Mouse (Mus musculus) forebrain, postnatal 0 days (tissue): ENCODE data around the gene Rbm38. TPM values are rescaled to one million over a fixed set of nuclear protein-coding genes. Genes with fewer than 3 reads are reported as not detected.

Experiments used
- ATAC-seq: fragments of 200-750 bp; cut with Nextera tagmentation; 2 replicates; pipeline ENCODE4 v1.8.0; 2017; ENCODE audit warnings: mild to moderate bottlenecking, moderate library complexity
- DNase-seq: peaks from one replicate; pipeline ENCODE4 v3.0.0-alpha.2; 2015
- H3K27ac ChIP-seq: fragments of 300-500 bp; sonication (generic); 2 replicates; pipeline ENCODE4 v1.5.1; 2014; ENCODE audit warnings: low read depth, mild to moderate bottlenecking, antibody characterized with exemption, low read length, moderate library complexity, mixed read lengths
- H3K27me3 ChIP-seq: fragments of 300-500 bp; sonication (generic); 2 replicates; pipeline ENCODE4 v1.6.1; 2014; ENCODE audit warnings: mild to moderate bottlenecking, low read length, mixed read lengths; ENCODE audit not compliant: insufficient read depth
- H3K36me3 ChIP-seq: fragments of 300-500 bp; sonication (generic); 2 replicates; pipeline ENCODE4 v1.6.1; 2014; ENCODE audit warnings: mild to moderate bottlenecking, moderate library complexity; ENCODE audit not compliant: insufficient read depth
- H3K4me1 ChIP-seq: fragments of 300-500 bp; sonication (generic); 2 replicates; pipeline ENCODE4 v1.6.1; 2014; ENCODE audit warnings: antibody characterized with exemption; ENCODE audit not compliant: insufficient read depth
- H3K4me2 ChIP-seq: fragments of 300-500 bp; sonication (generic); 2 replicates; pipeline ENCODE4 v1.6.1; 2014; ENCODE audit warnings: low read depth, mild to moderate bottlenecking, moderate library complexity
- H3K4me3 ChIP-seq: fragments of 300-500 bp; sonication (generic); 2 replicates; pipeline ENCODE4 v1.5.1; 2014; ENCODE audit warnings: low read depth, low read length, mixed read lengths
- H3K9ac ChIP-seq: fragments of 300-500 bp; sonication (generic); 2 replicates; pipeline ENCODE4 v1.6.1; 2014; ENCODE audit warnings: mild to moderate bottlenecking
- H3K9me3 ChIP-seq: fragments of 300-500 bp; sonication (generic); 2 replicates; pipeline ENCODE4 v1.6.1; 2016; ENCODE audit warnings: low read length
- CTCF ChIP-seq: sonication (generic); IDR thresholded peaks from 2 replicates; pipeline ENCODE4 v1.5.1; 2016; ENCODE audit warnings: antibody characterized with exemption, control low read depth, low read depth
- WGBS: fragments of 180-500 bp; shearing (Covaris S2); extraction: QIAGEN DNeasy Blood & Tissue Kit; methylation state at CpG from one replicate; pipeline ENCODE4 v1.1.7; 2014; 5-methylcytosine and 5-hydroxymethylcytosine counted together
- polyA plus RNA-seq: library from polyadenylated mRNA; unstranded; fragments of >200 nt; fragmentation: Nextera tagmentation; extraction: Ambion mirVana; gene quantifications from 2 replicates; pipeline ENCODE4 v1.2.1, GENCODE M21; 2015
- total RNA-seq: library from RNA; depleted of rRNA; stranded (reverse); fragments of >200 nt; gene quantifications from 2 replicates; pipeline ENCODE4 v1.2.3, GENCODE M21; 2014

Rbm38 gene
- total and polyA plus RNA-seq, 2 experiments from 2014 or later = 6.6 to 11.0 TPM

- H3K4me3 ChIP-seq = no peak overlapping the region
- TF ChIP-seq CTCF = no peak
- H3K9ac ChIP-seq = no peak overlapping the region
- ATAC-seq (no peak), DNase-seq (no peak)
- H3K9me3 ChIP-seq = no peaks in the 10 kb centered on the region
- no peak overlapping the region for H3K27ac ChIP-seq
- H3K4me1 ChIP-seq = peaks cover 4% of the 10 kb centered on the region
- H3K36me3 ChIP-seq = peaks cover 18% of the 10 kb centered on the region; the same call in 1 of the 2 replicates
- WGBS = 80% methylated on average over 3 of the region's 3 CpGs
- no peak overlapping the region for H3K4me2 ChIP-seq
- H3K27me3 ChIP-seq = no peaks in the 10 kb centered on the region
Observed at GRCm38 (mm10) chr2:173026688-173027131, 6.4 kb downstream of the Rbm38 start.

- peaks cover 21% of the 10 kb centered on the region; the same call in 1 of the 2 replicates for H3K36me3 ChIP-seq
- H3K4me1 ChIP-seq = peaks cover 4% of the 10 kb centered on the region
- H3K4me2 ChIP-seq = no peak overlapping the region
- H3K27me3 ChIP-seq = no peaks in the 10 kb centered on the region
- H3K9me3 ChIP-seq = no peaks in the 10 kb centered on the region
- 90% methylated on average over 6 of the region's 6 CpGs for whole genome bisulfite sequencing
- DNase-seq (no peak), ATAC-seq (no peak)
- H3K4me3 ChIP-seq = no peak overlapping the region
- H3K9ac ChIP-seq = no peak overlapping the region
- H3K27ac ChIP-seq = no peak overlapping the region
- TF ChIP-seq CTCF = no peak
Observed at GRCm38 (mm10) chr2:173027169-173027823, 7.0 kb downstream of the Rbm38 start.

- DNase-seq = no peak
Observed at GRCm38 (mm10) chr2:173027824-173028495, 7.7 kb downstream of the Rbm38 start.

GRCm38 (mm10) chr2:173028508-173029031, 8.3 kb downstream of the Rbm38 start:
- H3K27me3 ChIP-seq = no peaks in the 10 kb centered on the region
- H3K36me3 ChIP-seq = peaks cover 27% of the 10 kb centered on the region
- no peaks in the 10 kb centered on the region; the same call in 1 of the 2 replicates for H3K4me1 ChIP-seq
- TF ChIP-seq CTCF = no peak
- no peak overlapping the region for H3K27ac ChIP-seq
- no peak overlapping the region for H3K4me3 ChIP-seq
- H3K9ac ChIP-seq = no peak overlapping the region
- no peaks in the 10 kb centered on the region for H3K9me3 ChIP-seq
- DNase-seq = no peak
- 90% methylated on average over 3 of the region's 3 CpGs for WGBS
- ATAC-seq = no peak
- no peak overlapping the region for H3K4me2 ChIP-seq

More at GRCm38 (mm10) chr2:173027824-173028495, 7.7 kb downstream of the Rbm38 start:
- Histone ChIP-seq H3K36me3 (peaks cover 25% of the 10 kb centered on the region), H3K4me1 (no peaks in the 10 kb centered on the region; the same call in 1 of the 2 replicates), H3K9ac (no peak overlapping the region), H3K27me3 (no peaks in the 10 kb centered on the region), H3K4me3 (no peak overlapping the region), H3K27ac (no peak overlapping the region), H3K4me2 (no peak overlapping the region), H3K9me3 (no peaks in the 10 kb centered on the region)
- no peak for ATAC-seq
- 57% methylated on average over 4 of the region's 4 CpGs for WGBS
- no peak for TF ChIP-seq CTCF

- Histone ChIP-seq H3K27ac (no peak overlapping the region), H3K4me3 (no peak overlapping the region), H3K4me1 (no peaks in the 10 kb centered on the region), H3K9ac (no peak overlapping the region), H3K9me3 (no peaks in the 10 kb centered on the region), H3K36me3 (peaks cover 42% of the 10 kb centered on the region), H3K4me2 (no peak overlapping the region), H3K27me3 (no peaks in the 10 kb centered on the region)
- TF ChIP-seq CTCF = no peak
- DNase-seq = no peak
- 82% methylated on average over 12 of the region's 12 CpGs for WGBS
- ATAC-seq = no peak
Observed at GRCm38 (mm10) chr2:173030591-173031338, 10.5 kb downstream of the Rbm38 start.

- no peak overlapping the region for H3K9ac ChIP-seq
- no peaks in the 10 kb centered on the region for H3K9me3 ChIP-seq
- H3K4me3 ChIP-seq = no peak overlapping the region
- no peak overlapping the region for H3K27ac ChIP-seq
- ATAC-seq (no peak), DNase-seq (no peak)
- H3K4me1 ChIP-seq = no peaks in the 10 kb centered on the region
- 95% methylated on average over 13 of the region's 13 CpGs for WGBS
- H3K27me3 ChIP-seq = no peaks in the 10 kb centered on the region
- no peak overlapping the region for H3K4me2 ChIP-seq
- no peak for TF ChIP-seq CTCF
- peaks cover 40% of the 10 kb centered on the region for H3K36me3 ChIP-seq
Observed at GRCm38 (mm10) chr2:173033531-173033930, 13.2 kb downstream of the Rbm38 start.
